ENCODE assay signal across 18 mouse cellular contexts in the genomic region with DNA sequence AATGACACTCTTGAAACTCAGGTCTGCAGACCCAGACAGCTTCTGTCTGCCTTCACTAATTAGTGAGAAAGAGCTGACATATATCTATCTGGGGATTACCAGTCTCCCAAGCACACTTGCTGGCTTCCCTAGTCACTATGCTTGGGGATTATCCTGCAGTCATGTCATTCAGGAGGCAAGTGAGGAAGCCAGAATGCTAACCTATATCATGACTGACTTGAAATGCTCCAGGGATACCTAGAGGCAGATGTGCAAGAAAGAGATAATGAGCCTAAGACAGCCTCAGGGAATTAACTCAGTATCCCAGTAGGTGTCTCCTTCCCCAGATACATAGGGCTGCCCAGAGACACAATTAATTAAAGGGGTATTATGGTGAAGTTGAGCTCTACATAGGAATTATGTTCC.
A peak's percentile ranks its signal among the peaks of the same experiment; 100 is the strongest.
DNase-seq lines count a peak whose midpoint lies in the region; ATAC-seq and TF ChIP-seq lines count a peak whose summit lies in the region.
"Had no signal": no experiment of that assay in that cellular context is flagged by ENCODE, and none has a peak within 500 bp of the region (broad histone marks: within the 10 kb centered on the region; RNA-seq: fewer than 3 reads in every experiment).

No protein-coding gene starts in this region.

- no peak for TF ChIP-seq CTCF in brain, embryonic 14.5 days (IDR thresholded peaks at IDR 0.05; ENCODE audit: borderline replicate concordance, extremely low read depth, insufficient read depth, insufficient read length)

- peak; percentile 81; the same call in 1 of the 2 replicates for ATAC-seq in embryonic facial prominence, embryonic 14.5 days (ENCODE audit: low read depth)
- ATAC-seq in midbrain, embryonic 14.5 days (ENCODE audit: low FRiP score, low TSS enrichment): peak; percentile 69
- ATAC-seq: forebrain, embryonic 16.5 days had no signal

- no peaks in the 10 kb centered on the region for H3K4me1 ChIP-seq in embryonic facial prominence, embryonic 14.5 days (ENCODE audit: control insufficient read depth, insufficient read depth, low read length)
- H3K4me1 ChIP-seq in embryonic facial prominence, embryonic 10.5 days: no peaks in the 10 kb centered on the region
- 0 out of 2 replicates have a peak, but pooled peaks cover 3% of the 10 kb centered on the region for H3K4me1 ChIP-seq in midbrain, embryonic 14.5 days (ENCODE audit: control insufficient read depth, insufficient read depth, low read length)
- H3K4me1 ChIP-seq: forebrain, embryonic 12.5 days; heart, embryonic 12.5 days; hindbrain, embryonic 10.5 days had no signal

- H3K36me3 ChIP-seq in embryonic facial prominence, embryonic 14.5 days (ENCODE audit: control insufficient read depth, insufficient read depth, low read length): no peaks in the 10 kb centered on the region
- H3K36me3 ChIP-seq in embryonic facial prominence, embryonic 10.5 days (replicated peaks): no peaks in the 10 kb centered on the region
- H3K36me3 ChIP-seq in midbrain, embryonic 14.5 days (ENCODE audit: control insufficient read depth, insufficient read depth, low read length): no peaks in the 10 kb centered on the region
- H3K36me3 ChIP-seq: forebrain, embryonic 12.5 days; heart, embryonic 12.5 days; hindbrain, embryonic 10.5 days had no signal

- no peaks in the 10 kb centered on the region for H3K27me3 ChIP-seq in embryonic facial prominence, embryonic 14.5 days (replicated peaks; ENCODE audit: control insufficient read depth, insufficient read depth, low read length)
- no peaks in the 10 kb centered on the region for H3K27me3 ChIP-seq in embryonic facial prominence, embryonic 10.5 days (replicated peaks; ENCODE audit: low read depth, poor library complexity, severe bottlenecking)
- H3K27me3 ChIP-seq in midbrain, embryonic 14.5 days (ENCODE audit: control insufficient read depth, insufficient read depth, low read length): no peaks in the 10 kb centered on the region
- H3K27me3 ChIP-seq: forebrain, embryonic 12.5 days; heart, embryonic 12.5 days had no signal

- no peaks in the 10 kb centered on the region for H3K9me3 ChIP-seq in embryonic facial prominence, embryonic 14.5 days (ENCODE audit: control insufficient read depth, low read length)
- H3K9me3 ChIP-seq in embryonic facial prominence, embryonic 10.5 days: no peaks in the 10 kb centered on the region
- H3K9me3 ChIP-seq in midbrain, embryonic 14.5 days (ENCODE audit: control insufficient read depth, low read length): no peaks in the 10 kb centered on the region
- H3K9me3 ChIP-seq: forebrain, embryonic 12.5 days; heart, embryonic 12.5 days; hindbrain, embryonic 10.5 days had no signal

- DNase-seq in embryonic facial prominence, embryonic 14.5 days (ENCODE audit: low spot score): peak; percentile 20
- no peak for DNase-seq in embryonic facial prominence, embryonic 10.5 days (ENCODE audit: low spot score)
- peak; percentile 58 for DNase-seq in brain, embryonic 14.5 days (ENCODE audit: low read depth)
- peak; percentile 43 for DNase-seq in midbrain, embryonic 14.5 days
- peak; percentile 25 for DNase-seq in retina, embryonic 14.5 days (ENCODE audit: low spot score)
- DNase-seq in layer of hippocampus, adult 11-12 months (ENCODE audit: low spot score): no peak
- no peak for DNase-seq in spleen, postnatal 36 days (ENCODE audit: low spot score in 2 of 2)
- no peak for DNase-seq in gastrocnemius, adult 18-20 months (ENCODE audit: low spot score)
- DNase-seq: adrenal gland, postnatal 14 days; B cell, adult 2 months; cerebellum, adult 2 months; cerebellum, postnatal 10 days; gastrocnemius, postnatal 14 days; heart, adult 2 months had no signal

- H3K27ac ChIP-seq in embryonic facial prominence, embryonic 14.5 days (replicated peaks; ENCODE audit: low read depth, low read length): no peak overlapping the region
- no peak overlapping the region for H3K27ac ChIP-seq in embryonic facial prominence, embryonic 10.5 days (replicated peaks)
- H3K27ac ChIP-seq in midbrain, embryonic 14.5 days (replicated peaks; ENCODE audit: low read depth, low read length): peak overlapping the region; percentile 45; the same call in 1 of the 2 replicates
- H3K27ac ChIP-seq: forebrain, embryonic 12.5 days; heart, adult 2 months; hindbrain, embryonic 10.5 days had no signal

- no peak overlapping the region for H3K4me3 ChIP-seq in embryonic facial prominence, embryonic 14.5 days (ENCODE audit: low read depth, low read length)
- H3K4me3 ChIP-seq in embryonic facial prominence, embryonic 10.5 days: no peak overlapping the region
- H3K4me3 ChIP-seq in midbrain, embryonic 14.5 days (replicated peaks; ENCODE audit: low read depth, low read length): no peak overlapping the region
- H3K4me3 ChIP-seq: forebrain, embryonic 12.5 days; heart, adult 2 months; heart, embryonic 12.5 days; hindbrain, embryonic 10.5 days had no signal

- H3K4me2 ChIP-seq in embryonic facial prominence, embryonic 14.5 days (ENCODE audit: low read depth, low read length): no peak overlapping the region
- H3K4me2 ChIP-seq in midbrain, embryonic 14.5 days (ENCODE audit: low read length): no peak overlapping the region
- H3K4me2 ChIP-seq: forebrain, embryonic 12.5 days; heart, embryonic 12.5 days had no signal

- no peak overlapping the region for H3K9ac ChIP-seq in embryonic facial prominence, embryonic 14.5 days (ENCODE audit: low read depth, low read length)
- H3K9ac ChIP-seq in midbrain, embryonic 14.5 days (replicated peaks; ENCODE audit: low read length): no peak overlapping the region
- H3K9ac ChIP-seq: forebrain, embryonic 12.5 days; heart, embryonic 12.5 days had no signal

- no peak for TF ChIP-seq POLR2A in brain, embryonic 14.5 days (IDR thresholded peaks at IDR 0.05; ENCODE audit: borderline replicate concordance, extremely low read depth, insufficient read depth, insufficient read length, poor library complexity, severe bottlenecking)

Comparison
In these comparisons a context has a peak if more than half of its experiments do, and no peak if none do; other contexts are left out.
1. DNase-seq: peak in embryonic facial prominence, embryonic 14.5 days (single experiment), brain, embryonic 14.5 days (single experiment), midbrain, embryonic 14.5 days (single experiment) and retina, embryonic 14.5 days (single experiment); none in embryonic facial prominence, embryonic 10.5 days (single experiment), layer of hippocampus, adult 11-12 months (single experiment), spleen, postnatal 36 days (0 of 2) and gastrocnemius, adult 18-20 months (single experiment).